Mouse (Mus musculus): ENCODE measurements around the gene Itpkb.

DNA sequence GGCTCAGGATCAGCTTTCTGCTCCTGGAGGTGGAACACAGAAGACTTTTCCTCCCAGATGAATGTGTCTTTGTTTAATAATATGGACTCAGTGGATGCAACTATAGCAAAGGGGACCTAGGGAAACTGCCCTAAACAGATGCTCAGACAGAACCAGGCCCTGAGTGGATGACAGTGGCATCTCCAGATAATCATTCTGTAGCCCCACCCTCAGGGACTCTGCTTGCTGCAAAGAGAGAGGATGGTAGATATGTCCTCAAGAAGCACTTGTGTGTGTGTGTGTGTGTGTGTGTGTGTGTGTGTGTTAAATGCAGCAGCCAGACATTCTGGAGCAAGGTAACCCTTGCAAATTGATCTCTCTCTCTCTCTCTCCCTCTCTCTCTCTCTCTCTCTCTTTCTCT lies 18.8 kb downstream of the Itpkb start:
- TF ChIP-seq POLR2A (IDR thresholded peaks at IDR 0.05; ENCODE audit: borderline replicate concordance, extremely low read depth, insufficient read depth, insufficient read length, poor library complexity, severe bottlenecking) (no peak), CTCF (IDR thresholded peaks at IDR 0.05; ENCODE audit: borderline replicate concordance, extremely low read depth, insufficient read depth, insufficient read length) (no peak)
